Mouse (Mus musculus) lung, embryonic 16.5 days (tissue): ENCODE measurements at regions not wholly inside any gene's neighbourhood (a gene's known extent, or its start where the extent isn't known, plus 50 kb on each side); places are given as distances from the start of the nearest gene placed in this dataset.

ENCODE experiments used
- ATAC-seq: fragments of 200-750 bp; cut with Nextera tagmentation; 2 replicates; pipeline ENCODE4 v1.8.0; 2017; ENCODE audit warnings: low read depth, mild to moderate bottlenecking, moderate library complexity
- H3K27ac ChIP-seq: fragments of 300-500 bp; sonication (generic); 2 replicates; pipeline ENCODE4 v1.5.1; 2014; ENCODE audit warnings: mild to moderate bottlenecking, control low read depth, low read length
- H3K27me3 ChIP-seq: fragments of 300-500 bp; sonication (generic); 2 replicates; pipeline ENCODE4 v1.6.1; 2014; ENCODE audit warnings: low read depth, low read length, mixed read lengths; ENCODE audit not compliant: control insufficient read depth, insufficient read depth
- H3K36me3 ChIP-seq: fragments of 300-500 bp; sonication (generic); 2 replicates; pipeline ENCODE4 v1.6.1; 2014; ENCODE audit warnings: low read length; ENCODE audit not compliant: control insufficient read depth, insufficient read depth
- H3K4me1 ChIP-seq: fragments of 300-500 bp; sonication (generic); replicated peaks from 2 replicates; pipeline ENCODE4 v1.6.1; 2014; ENCODE audit warnings: low read length, mixed read lengths; ENCODE audit not compliant: control insufficient read depth, insufficient read depth
- H3K4me2 ChIP-seq: fragments of 300-500 bp; sonication (generic); 2 replicates; pipeline ENCODE4 v1.6.1; 2014; ENCODE audit warnings: low read depth, low read length, control low read depth
- H3K4me3 ChIP-seq: fragments of 300-500 bp; sonication (generic); 2 replicates; pipeline ENCODE4 v1.5.1; 2014; ENCODE audit warnings: mild to moderate bottlenecking, low read length, control low read depth
- H3K9ac ChIP-seq: fragments of 300-500 bp; sonication (generic); 2 replicates; pipeline ENCODE4 v1.6.1; 2014; ENCODE audit warnings: low read length, control low read depth
- H3K9me3 ChIP-seq: fragments of 300-500 bp; sonication (generic); 2 replicates; pipeline ENCODE4 v1.6.1; 2016; ENCODE audit warnings: low read length; ENCODE audit not compliant: control insufficient read depth
- WGBS: fragments of 180-500 bp; shearing (Covaris S2); extraction: QIAGEN DNeasy Blood & Tissue Kit; methylation state at CpG from one replicate; pipeline ENCODE4 v1.1.7; 2014; 5-methylcytosine and 5-hydroxymethylcytosine counted together

DNA sequence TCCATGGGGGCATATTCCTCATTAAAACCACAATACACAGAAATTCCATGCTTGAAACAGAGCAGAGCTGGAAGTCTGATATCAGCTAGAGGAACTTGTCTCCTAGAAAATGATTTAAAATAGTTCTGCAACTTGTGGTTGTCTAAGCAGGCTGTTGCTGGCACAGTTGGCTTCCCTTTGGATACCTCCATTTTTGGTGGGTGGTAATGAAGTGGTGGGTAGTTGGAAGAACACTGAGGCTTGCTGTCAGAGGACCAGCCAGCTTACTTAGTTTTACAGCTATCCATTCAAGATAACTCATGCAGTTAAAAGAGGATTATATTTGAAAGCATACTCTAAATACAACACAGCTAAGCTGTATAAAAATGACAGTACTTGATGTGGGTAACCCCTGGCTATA, 385.6 kb downstream of the Prdm13 start:
- no peak for ATAC-seq
- Histone ChIP-seq H3K4me3 (no peak overlapping the region), H3K9ac (no peak overlapping the region), H3K27ac (no peak overlapping the region), H3K4me2 (no peak overlapping the region), H3K4me1 (no peaks in the 10 kb centered on the region), H3K9me3 (no peaks in the 10 kb centered on the region), H3K36me3 (no peaks in the 10 kb centered on the region), H3K27me3 (no peaks in the 10 kb centered on the region)

DNA sequence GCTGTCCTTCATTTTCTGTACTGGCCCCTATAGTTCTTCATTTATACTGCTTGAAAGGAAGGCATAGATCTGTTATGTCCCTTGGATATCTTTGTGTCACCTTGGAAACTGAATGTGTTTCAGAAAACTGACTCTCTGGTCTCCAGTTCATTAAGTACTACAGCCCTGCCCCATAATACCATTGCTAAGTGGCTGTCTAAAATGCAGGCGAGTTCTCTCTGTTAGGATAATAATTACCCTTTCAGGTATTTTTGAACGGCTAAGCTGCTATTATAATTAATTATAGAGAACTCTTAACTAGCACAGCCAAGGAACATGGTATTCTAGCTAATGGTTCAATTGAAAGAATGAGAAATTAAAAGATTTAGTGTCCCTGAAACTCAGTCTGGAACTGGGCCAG, 418.5 kb downstream of the Prdm13 start:
- Histone ChIP-seq H3K4me3 (no peak overlapping the region), H3K4me1 (no peaks in the 10 kb centered on the region), H3K9ac (no peak overlapping the region), H3K27me3 (no peaks in the 10 kb centered on the region), H3K36me3 (no peaks in the 10 kb centered on the region), H3K4me2 (no peak overlapping the region), H3K27ac (no peak overlapping the region), H3K9me3 (no peaks in the 10 kb centered on the region)
- WGBS, result 58% methylated on average over 2 of the region's 2 CpGs
- ATAC-seq, result no peak

DNA sequence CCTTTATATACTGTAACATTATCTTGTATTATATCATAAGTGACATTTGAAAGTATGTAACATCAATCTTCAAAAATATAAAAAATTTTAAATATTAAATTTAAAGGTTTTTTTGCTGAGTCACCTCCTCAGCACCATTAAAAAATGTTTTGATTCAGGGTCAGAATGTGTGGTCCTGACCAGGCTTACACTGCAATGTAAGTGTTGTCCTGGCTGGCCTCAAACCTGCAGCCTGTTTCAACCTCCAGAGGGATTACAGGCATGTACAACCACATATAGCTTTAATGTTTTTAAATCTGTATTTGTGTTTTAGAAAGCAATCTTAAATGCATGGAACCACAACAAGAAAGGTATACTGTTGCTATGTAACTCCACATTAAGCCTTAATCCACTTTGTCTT, 418.9 kb downstream of the Prdm13 start:
- no peaks in the 10 kb centered on the region for H3K4me1 ChIP-seq
- no peaks in the 10 kb centered on the region for H3K9me3 ChIP-seq
- H3K27me3 ChIP-seq, result no peaks in the 10 kb centered on the region
- no peak overlapping the region for H3K9ac ChIP-seq
- ATAC-seq, result no peak
- H3K27ac ChIP-seq, result no peak overlapping the region
- H3K36me3 ChIP-seq, result no peaks in the 10 kb centered on the region
- H3K4me3 ChIP-seq, result no peak overlapping the region
- H3K4me2 ChIP-seq, result no peak overlapping the region

DNA sequence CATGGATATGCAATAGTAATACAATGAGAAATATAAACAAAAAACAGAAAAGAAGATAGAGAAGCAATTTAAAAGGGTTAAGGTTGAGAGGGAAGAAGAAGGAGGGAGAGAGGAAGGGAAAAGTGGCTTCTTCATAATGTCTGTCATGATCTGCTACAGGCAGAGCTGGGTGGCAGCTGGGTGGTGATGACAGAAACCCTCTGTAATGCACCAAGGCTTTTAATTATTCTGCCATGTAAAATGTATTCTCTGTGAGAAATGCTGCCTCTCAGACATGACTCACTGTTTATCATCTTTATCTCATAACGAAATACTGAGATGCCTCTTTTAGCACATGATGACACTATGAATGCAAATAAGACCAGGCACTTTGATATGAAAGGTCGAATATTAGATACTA, 435.4 kb downstream of the Prdm13 start:
- no peaks in the 10 kb centered on the region for H3K36me3 ChIP-seq
- H3K27me3 ChIP-seq, result no peaks in the 10 kb centered on the region
- H3K4me1 ChIP-seq, result no peaks in the 10 kb centered on the region
- H3K4me3 ChIP-seq, result no peak overlapping the region
- no peak for ATAC-seq
- no peak overlapping the region for H3K27ac ChIP-seq
- WGBS, result 53% methylated on average over 2 of the region's 2 CpGs
- no peak overlapping the region for H3K9ac ChIP-seq
- no peak overlapping the region for H3K4me2 ChIP-seq
- no peaks in the 10 kb centered on the region for H3K9me3 ChIP-seq

DNA sequence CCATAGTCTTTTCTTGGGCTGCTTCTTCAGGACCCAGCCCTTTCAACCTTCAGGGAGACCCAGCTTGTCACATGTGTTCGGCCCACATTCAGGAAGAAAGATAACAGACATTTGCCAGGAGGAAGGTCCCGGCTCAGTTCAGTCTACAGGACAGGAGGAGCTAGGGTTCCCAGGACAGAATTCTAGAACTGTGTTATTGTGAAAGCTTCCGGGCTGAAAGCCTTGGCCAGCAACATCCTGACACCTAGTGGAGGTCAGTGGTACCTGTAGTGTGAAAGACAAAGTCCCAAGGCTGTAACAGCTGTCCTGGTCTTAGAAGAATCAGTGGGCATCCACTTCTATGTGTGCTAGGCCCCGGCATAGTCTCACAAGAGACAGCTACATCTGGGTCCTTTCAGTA, 463.1 kb downstream of the Prdm13 start:
- Histone ChIP-seq H3K9me3 (no peaks in the 10 kb centered on the region), H3K4me1 (no peaks in the 10 kb centered on the region), H3K36me3 (no peaks in the 10 kb centered on the region), H3K4me3 (no peak overlapping the region), H3K27ac (no peak overlapping the region), H3K27me3 (no peaks in the 10 kb centered on the region), H3K4me2 (no peak overlapping the region), H3K9ac (no peak overlapping the region)
- peak; percentile 28; the same call in 1 of the 2 replicates for ATAC-seq
- WGBS, result 30% methylated on average over 4 of the region's 4 CpGs

DNA sequence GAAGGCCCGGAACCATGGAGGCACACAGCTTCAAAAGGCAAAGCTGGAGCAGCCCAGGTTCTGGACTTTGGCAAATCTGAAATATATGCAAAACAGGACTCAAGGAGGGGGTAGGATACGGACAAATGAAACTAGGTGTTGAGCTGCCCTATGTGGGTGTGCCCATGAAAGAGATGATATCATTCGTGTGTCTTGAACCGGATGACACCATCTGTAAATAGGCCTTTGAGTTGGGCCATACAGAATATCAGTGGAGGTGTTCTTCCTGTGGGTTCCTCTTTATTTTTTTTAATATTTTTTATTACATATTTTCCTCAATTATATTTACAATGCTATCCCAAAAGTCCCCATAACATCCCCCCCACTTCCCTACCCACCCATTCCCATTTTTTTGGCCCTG, 478.1 kb downstream of the Prdm13 start:
- H3K27me3 ChIP-seq, result no peaks in the 10 kb centered on the region
- H3K4me1 ChIP-seq, result no peaks in the 10 kb centered on the region
- H3K9me3 ChIP-seq, result no peaks in the 10 kb centered on the region
- no peak overlapping the region for H3K27ac ChIP-seq
- H3K4me3 ChIP-seq, result no peak overlapping the region
- WGBS, result 84% methylated on average over 4 of the region's 4 CpGs
- ATAC-seq, result no peak
- no peak overlapping the region for H3K9ac ChIP-seq
- no peak overlapping the region for H3K4me2 ChIP-seq
- H3K36me3 ChIP-seq, result no peaks in the 10 kb centered on the region

DNA sequence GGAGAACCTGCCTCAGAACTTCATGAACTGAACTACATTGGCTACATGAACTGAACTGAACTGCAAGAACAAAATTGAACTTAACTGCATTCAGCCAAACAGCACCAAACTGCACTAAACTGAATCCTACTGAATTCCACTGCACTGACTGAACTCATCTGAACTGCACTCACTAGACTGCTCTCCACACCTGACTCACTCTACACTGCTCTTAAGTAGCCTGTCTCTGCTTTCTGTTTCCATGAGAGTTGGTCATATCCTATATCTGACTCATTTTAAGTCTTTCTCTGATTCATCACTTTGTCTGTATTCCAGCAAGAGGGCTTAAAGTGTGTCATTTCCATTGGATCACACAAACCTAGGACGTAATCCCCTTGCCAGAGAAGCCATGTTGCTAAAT, 490.1 kb downstream of the Prdm13 start:
- Histone ChIP-seq H3K4me2 (no peak overlapping the region), H3K9me3 (no peaks in the 10 kb centered on the region)
- 83% methylated on average over 1 of the region's 1 CpGs for WGBS

DNA sequence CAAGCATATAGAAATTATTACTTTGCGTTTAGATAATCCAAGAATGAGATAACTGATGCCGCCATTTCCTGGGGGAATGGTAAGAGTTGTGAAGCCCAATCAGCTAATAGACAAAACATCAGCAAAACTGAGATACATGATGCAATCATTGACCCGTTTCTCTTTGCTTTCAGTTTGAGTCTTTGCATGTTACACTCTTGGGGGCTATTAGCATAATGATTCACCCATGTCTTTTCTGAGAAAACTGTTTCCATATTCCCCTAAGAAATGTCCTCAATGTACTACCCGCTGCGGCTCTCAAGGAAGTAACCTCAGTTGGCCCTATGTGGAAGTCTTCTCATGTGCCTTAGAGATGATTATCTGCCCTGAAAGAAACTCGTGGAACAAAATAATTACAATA, 512.0 kb downstream of the Prdm13 start:
- WGBS, result 72% methylated on average over 6 of the region's 6 CpGs
- Histone ChIP-seq H3K4me3 (no peak overlapping the region), H3K9ac (no peak overlapping the region), H3K4me1 (no peaks in the 10 kb centered on the region), H3K9me3 (no peaks in the 10 kb centered on the region), H3K36me3 (no peaks in the 10 kb centered on the region), H3K27ac (no peak overlapping the region), H3K4me2 (no peak overlapping the region), H3K27me3 (no peaks in the 10 kb centered on the region)
- no peak for ATAC-seq

More for the DNA sequence above, 490.1 kb downstream of the Prdm13 start:
- no peak overlapping the region for H3K4me3 ChIP-seq
- no peak overlapping the region for H3K9ac ChIP-seq
- no peaks in the 10 kb centered on the region for H3K36me3 ChIP-seq
- H3K27ac ChIP-seq, result no peak overlapping the region
- H3K4me1 ChIP-seq, result no peaks in the 10 kb centered on the region
- no peaks in the 10 kb centered on the region for H3K27me3 ChIP-seq
- ATAC-seq, result no peak

DNA sequence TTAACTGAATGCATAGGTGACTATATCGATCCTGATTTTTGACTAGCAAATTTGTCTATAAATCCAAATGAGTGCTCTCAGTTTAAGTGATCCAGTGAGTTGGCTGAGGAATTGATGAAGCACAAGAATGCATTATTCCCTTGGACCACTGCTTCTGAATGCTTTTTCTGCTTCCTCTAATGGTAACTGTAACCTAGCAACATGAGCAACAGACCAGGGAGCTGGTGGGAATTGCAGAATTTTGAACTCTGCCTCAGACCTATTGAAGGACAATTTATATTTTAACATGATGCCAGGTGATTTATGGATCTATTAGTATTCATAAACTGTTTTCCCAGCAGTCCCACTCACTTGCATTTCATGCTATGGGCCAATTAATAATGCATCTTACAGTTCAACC, 512.7 kb downstream of the Prdm13 start:
- Histone ChIP-seq H3K27me3 (no peaks in the 10 kb centered on the region), H3K36me3 (no peaks in the 10 kb centered on the region), H3K9me3 (no peaks in the 10 kb centered on the region), H3K4me1 (no peaks in the 10 kb centered on the region), H3K4me3 (no peak overlapping the region), H3K4me2 (no peak overlapping the region), H3K27ac (no peak overlapping the region), H3K9ac (no peak overlapping the region)
- ATAC-seq, result no peak
- WGBS, result 91% methylated on average over 1 of the region's 1 CpGs

DNA sequence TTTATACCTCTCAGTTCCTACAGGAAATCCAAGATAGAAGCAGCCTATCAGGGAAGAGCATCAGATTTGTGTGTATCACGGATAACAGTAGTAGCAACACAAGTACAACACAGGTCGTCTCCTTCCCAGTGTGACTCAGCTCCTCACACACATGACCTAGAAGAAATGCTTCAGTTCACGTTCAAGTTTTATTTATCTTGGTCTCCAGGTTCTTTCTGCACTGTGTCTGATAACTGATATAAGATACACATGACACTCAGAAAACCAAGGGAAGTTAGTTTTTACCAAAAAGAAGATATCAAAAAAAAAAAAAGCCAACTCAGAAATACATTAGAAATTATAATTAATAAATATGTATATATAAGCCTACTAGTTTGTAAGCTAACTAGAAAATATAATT, 515.0 kb downstream of the Prdm13 start:
- no peak overlapping the region for H3K9ac ChIP-seq
- 72% methylated on average over 3 of the region's 3 CpGs for WGBS
- no peaks in the 10 kb centered on the region for H3K27me3 ChIP-seq
- H3K27ac ChIP-seq, result no peak overlapping the region
- no peak overlapping the region for H3K4me3 ChIP-seq
- no peaks in the 10 kb centered on the region for H3K4me1 ChIP-seq
- H3K9me3 ChIP-seq, result no peaks in the 10 kb centered on the region
- no peak overlapping the region for H3K4me2 ChIP-seq
- H3K36me3 ChIP-seq, result no peaks in the 10 kb centered on the region
- ATAC-seq, result no peak
